Mouse (Mus musculus) midbrain, embryonic 16.5 days (tissue): ENCODE measurements around the gene Gm6871. TPM values are rescaled to one million over a fixed set of nuclear protein-coding genes. Genes with fewer than 3 reads are reported as not detected.
"Not testable (repeated sequence)": the region's sequence is repeated elsewhere in the genome, so short reads cannot be mapped to it uniquely, and the experiment has no call there.

Experiments
- ATAC-seq: fragments of 200-750 bp; cut with Nextera tagmentation; 2 replicates; pipeline ENCODE4 v1.8.0; 2017; ENCODE audit warnings: moderate TSS enrichment
- H3K27ac ChIP-seq: fragments of 300-500 bp; sonication (generic); 2 replicates; pipeline ENCODE4 v1.5.1; 2014; ENCODE audit warnings: mild to moderate bottlenecking, low read length, mixed read lengths
- H3K27me3 ChIP-seq: fragments of 300-500 bp; sonication (generic); 2 replicates; pipeline ENCODE4 v1.6.1; 2014; ENCODE audit warnings: low read depth, low read length, mixed read lengths; ENCODE audit not compliant: control insufficient read depth, insufficient read depth
- H3K36me3 ChIP-seq: fragments of 300-500 bp; sonication (generic); 2 replicates; pipeline ENCODE4 v1.6.1; 2014; ENCODE audit warnings: mild to moderate bottlenecking, low read length, moderate library complexity, mixed read lengths; ENCODE audit not compliant: control insufficient read depth, insufficient read depth
- H3K4me1 ChIP-seq: fragments of 300-500 bp; sonication (generic); 2 replicates; pipeline ENCODE4 v1.6.1; 2014; ENCODE audit warnings: mild to moderate bottlenecking, low read length, mixed read lengths; ENCODE audit not compliant: control insufficient read depth, insufficient read depth
- H3K4me2 ChIP-seq: fragments of 300-500 bp; sonication (generic); 2 replicates; pipeline ENCODE4 v1.6.1; 2014; ENCODE audit warnings: mild to moderate bottlenecking, low read length, mixed read lengths
- H3K4me3 ChIP-seq: fragments of 300-500 bp; sonication (generic); 2 replicates; pipeline ENCODE4 v1.5.1; 2014; ENCODE audit warnings: low read depth, mild to moderate bottlenecking, low read length, moderate library complexity, mixed read lengths
- H3K9ac ChIP-seq: fragments of 300-500 bp; sonication (generic); 2 replicates; pipeline ENCODE4 v1.6.1; 2014; ENCODE audit warnings: low read depth, low read length, mixed read lengths
- H3K9me3 ChIP-seq: fragments of 300-500 bp; sonication (generic); replicated peaks from 2 replicates; pipeline ENCODE4 v1.6.1; 2014; ENCODE audit warnings: mild to moderate bottlenecking, low read length, mixed read lengths; ENCODE audit not compliant: control insufficient read depth, poor library complexity, severe bottlenecking
- WGBS: fragments of 180-500 bp; shearing (Covaris S2); extraction: QIAGEN DNeasy Blood & Tissue Kit; methylation state at CpG from one replicate; pipeline ENCODE4 v1.1.7; 2014; 5-methylcytosine and 5-hydroxymethylcytosine counted together
- polyA plus RNA-seq: library from polyadenylated mRNA; unstranded; fragments of >200 nt; fragmentation: Nextera tagmentation; extraction: Ambion mirVana; gene quantifications from 2 replicates; pipeline ENCODE4 v1.2.1, GENCODE M21; 2015

Gene Gm6871
- polyA plus RNA-seq, 1 experiment from 2014 or later: not detected

- 75% methylated on average over 8 of the region's 8 CpGs for WGBS
- H3K27ac ChIP-seq: no peak overlapping the region
- peaks cover 11% of the 10 kb centered on the region; the same call in 1 of the 2 replicates for H3K9me3 ChIP-seq
- H3K4me3 ChIP-seq: no peak overlapping the region
- ATAC-seq: no peak
- no peaks in the 10 kb centered on the region for H3K4me1 ChIP-seq
- H3K27me3 ChIP-seq: no peaks in the 10 kb centered on the region
- no peak overlapping the region for H3K4me2 ChIP-seq
- no peaks in the 10 kb centered on the region for H3K36me3 ChIP-seq
- H3K9ac ChIP-seq: no peak overlapping the region
Observed at GRCm38 (mm10) chr7:41560681-41561080, 12.8 kb downstream of the Gm6871 start.

DNA sequence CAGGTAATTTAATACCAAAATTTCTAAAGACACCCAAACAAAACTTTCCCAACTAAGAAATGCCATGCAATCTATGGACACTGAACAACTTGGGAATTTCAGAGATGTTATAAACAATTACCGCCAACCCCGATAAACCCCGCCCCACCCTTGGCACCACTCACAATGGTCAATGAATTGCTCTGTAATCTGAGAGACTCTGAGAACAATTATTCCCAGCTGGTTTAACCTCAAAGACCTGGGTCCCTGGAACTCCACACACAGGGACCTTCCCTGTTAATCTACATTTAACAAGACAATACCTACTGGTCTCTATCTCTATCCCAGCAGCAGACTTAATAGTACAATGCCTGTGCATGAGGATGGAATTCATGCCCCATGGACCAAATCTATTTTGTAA lies 60.8 kb downstream of the Gm6871 start:
- 86% methylated on average over 3 of the region's 3 CpGs for WGBS
- Histone ChIP-seq H3K4me2 (no peak overlapping the region), H3K4me3 (no peak overlapping the region)

GRCm38 (mm10) chr7:41512207-41512606 lies 61.3 kb downstream of the Gm6871 start:
- no peak overlapping the region for H3K4me3 ChIP-seq
- H3K4me1 ChIP-seq: no peaks in the 10 kb centered on the region
- H3K9me3 ChIP-seq: peaks cover 9% of the 10 kb centered on the region; the same call in 1 of the 2 replicates
- H3K36me3 ChIP-seq: no peaks in the 10 kb centered on the region
- WGBS: 35% methylated on average over 1 of the region's 1 CpGs
- no peak overlapping the region for H3K9ac ChIP-seq
- H3K27me3 ChIP-seq: no peaks in the 10 kb centered on the region
- H3K27ac ChIP-seq: no peak overlapping the region
- H3K4me2 ChIP-seq: no peak overlapping the region
- ATAC-seq: no peak

More for the DNA sequence above, 60.8 kb downstream of the Gm6871 start:
- no peaks in the 10 kb centered on the region for H3K36me3 ChIP-seq
- ATAC-seq: no peak
- H3K4me1 ChIP-seq: no peaks in the 10 kb centered on the region
- H3K27ac ChIP-seq: no peak overlapping the region
- no peak overlapping the region for H3K9ac ChIP-seq
- peaks cover 9% of the 10 kb centered on the region; the same call in 1 of the 2 replicates for H3K9me3 ChIP-seq
- H3K27me3 ChIP-seq: no peaks in the 10 kb centered on the region

DNA sequence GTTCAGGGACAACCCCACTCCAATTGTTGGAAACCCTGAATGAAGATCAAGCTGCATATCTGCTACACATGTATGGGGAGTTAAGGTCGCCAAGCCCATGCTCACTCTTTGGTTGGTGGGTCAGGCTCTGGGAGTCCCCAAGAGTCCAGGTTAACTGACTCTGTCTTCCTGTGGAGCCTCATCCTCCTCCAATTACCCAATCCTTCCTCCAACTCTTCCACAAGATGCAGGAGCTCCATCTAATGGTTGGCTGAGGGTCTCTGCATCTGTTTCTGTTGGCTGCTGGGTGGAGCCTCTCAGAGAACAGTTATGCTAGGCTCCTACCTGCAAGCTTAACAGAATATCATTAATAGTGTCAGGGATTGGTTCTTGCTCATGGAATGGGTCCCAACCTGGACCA lies 71.1 kb downstream of the Gm6871 start:
- no peaks in the 10 kb centered on the region for H3K9me3 ChIP-seq
- 50% methylated on average over 1 of the region's 1 CpGs for WGBS
- H3K9ac ChIP-seq: no peak overlapping the region
- H3K36me3 ChIP-seq: no peaks in the 10 kb centered on the region
- H3K4me1 ChIP-seq: peaks cover 6% of the 10 kb centered on the region; the same call in 1 of the 2 replicates
- no peak overlapping the region for H3K4me2 ChIP-seq
- H3K27ac ChIP-seq: no peak overlapping the region
- ATAC-seq: no peak
- H3K27me3 ChIP-seq: no peaks in the 10 kb centered on the region
- H3K4me3 ChIP-seq: no peak overlapping the region

- WGBS: 20% methylated on average over 22 of the region's 22 CpGs
- ATAC-seq: peak; percentile 36
- Histone ChIP-seq H3K9ac (peak overlapping the region; percentile 74), H3K36me3 (no peaks in the 10 kb centered on the region), H3K4me3 (peak overlapping the region; percentile 75), H3K4me1 (peaks cover 6% of the 10 kb centered on the region; the same call in 1 of the 2 replicates), H3K9me3 (no peaks in the 10 kb centered on the region), H3K27ac (no peak overlapping the region; the same call in 1 of the 2 replicates), H3K4me2 (peak overlapping the region; percentile 69), H3K27me3 (no peaks in the 10 kb centered on the region)
Observed at GRCm38 (mm10) chr7:41500151-41500934, 73.1 kb downstream of the Gm6871 start.

GRCm38 (mm10) chr7:41499389-41500049 lies 73.9 kb downstream of the Gm6871 start, which contains the start of the genes Gm20449 and AW146154:
Gm20449 (minus strand) TSS chr7:41499417.
AW146154 (minus strand) TSS chr7:41499890.
- peak within 1 kb of the TSS; percentile 75 for H3K27ac ChIP-seq
- peak; percentile 99 for ATAC-seq

DNA sequence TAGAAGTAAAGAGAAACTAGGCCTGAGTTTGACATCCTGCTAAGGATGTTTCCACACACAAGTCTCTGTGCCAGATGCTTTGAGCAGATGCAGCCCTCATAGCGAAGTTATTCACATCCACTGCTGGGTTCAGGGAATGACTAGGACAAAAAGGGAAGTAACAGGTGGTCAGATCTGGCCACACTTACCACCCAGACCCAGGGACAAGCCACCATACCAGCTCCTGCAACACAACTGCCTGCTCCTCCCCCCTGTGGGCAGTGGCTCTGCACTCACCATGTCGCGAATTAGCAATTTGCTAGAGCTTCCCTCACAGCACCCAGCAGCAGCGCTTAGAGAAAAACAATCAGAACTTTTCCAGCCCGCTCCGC lies 74.5 kb downstream of the Gm6871 start:
- not testable (repeated sequence) for ATAC-seq, H3K27me3 ChIP-seq, H3K9me3 ChIP-seq, H3K4me1 ChIP-seq, H3K36me3 ChIP-seq
- H3K4me2 ChIP-seq: peak overlapping the region; percentile 69
- WGBS: 0% methylated on average over 6 of the region's 6 CpGs
- H3K27ac ChIP-seq: peak overlapping the region; percentile 75; the same call in 1 of the 2 replicates
- peak overlapping the region; percentile 74 for H3K9ac ChIP-seq
- H3K4me3 ChIP-seq: peak overlapping the region; percentile 75

More at GRCm38 (mm10) chr7:41499389-41500049, 73.9 kb downstream of the Gm6871 start, which contains the start of the genes Gm20449 and AW146154:
- no peaks in the 10 kb centered on the region for H3K27me3 ChIP-seq
- peak within 1 kb of the TSS; percentile 74 for H3K9ac ChIP-seq
- 0 out of 2 replicates have a peak, but pooled peaks cover under 1% of the 10 kb centered on the region for H3K9me3 ChIP-seq
- WGBS: under 1% methylated on average over 18 of the region's 18 CpGs
- peak within 1 kb of the TSS; percentile 69 for H3K4me2 ChIP-seq
- H3K4me3 ChIP-seq: peak within 1 kb of the TSS; percentile 75
- H3K36me3 ChIP-seq: no peaks in the 10 kb centered on the region
- peaks cover 6% of the 10 kb centered on the region; the same call in 1 of the 2 replicates for H3K4me1 ChIP-seq

DNA sequence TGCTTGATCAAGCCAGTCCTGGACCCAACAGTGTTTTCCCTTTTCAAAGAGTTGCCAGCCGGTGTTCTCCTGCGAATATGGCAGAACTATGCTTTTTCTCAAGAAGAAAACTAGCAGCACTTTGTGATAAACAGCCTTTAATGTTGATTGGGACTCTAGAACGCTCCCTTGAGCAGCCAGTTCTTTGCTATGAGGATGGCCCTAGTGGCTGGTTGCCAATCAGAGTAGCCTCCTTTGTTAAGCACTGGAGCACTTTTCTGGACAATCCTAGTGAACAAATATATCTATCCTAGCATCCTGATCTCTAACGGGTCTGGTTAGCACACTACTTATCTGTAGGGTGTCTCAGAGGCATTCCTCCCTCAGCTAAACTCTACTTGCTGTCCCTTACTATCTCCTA lies 75.0 kb downstream of the Gm6871 start:
- not testable (repeated sequence) for H3K4me1 ChIP-seq, H3K9ac ChIP-seq
- WGBS: 67% methylated on average over 2 of the region's 4 CpGs

More for the DNA sequence above, 75.0 kb downstream of the Gm6871 start:
- H3K27me3 ChIP-seq, H3K36me3 ChIP-seq, ATAC-seq, H3K9me3 ChIP-seq, H3K4me3 ChIP-seq, H3K27ac ChIP-seq: not testable (repeated sequence)
- peak overlapping the region; percentile 69; the same call in 1 of the 2 replicates for H3K4me2 ChIP-seq
